Mouse (Mus musculus): ENCODE data around the gene Gm20388. TPM values are rescaled to one million over a fixed set of nuclear protein-coding genes. Genes with fewer than 3 reads are reported as not detected.

Gene Gm20388
- polyA plus RNA-seq, 1 experiment: 49.7 TPM

DNA sequence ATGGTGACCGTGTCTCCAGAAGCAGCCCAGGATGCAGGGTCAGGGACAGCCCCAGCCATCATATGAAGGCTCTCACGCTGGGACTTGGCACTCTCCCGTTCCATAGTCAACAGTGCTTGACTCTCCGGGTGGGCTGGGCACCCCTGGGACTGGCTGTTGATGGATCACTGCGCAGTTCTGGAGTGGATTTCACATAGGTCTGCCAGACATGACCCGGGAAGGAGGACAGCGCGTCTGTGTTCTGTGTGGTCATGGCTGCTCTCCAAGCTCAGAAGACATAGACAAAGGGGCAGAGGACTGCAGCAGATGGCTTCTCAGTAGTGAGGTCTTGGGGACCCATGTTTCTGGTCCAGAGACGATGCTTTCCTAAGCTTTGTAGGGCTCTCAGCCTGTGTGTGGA lies 2140.0 kb downstream of the Gm20388 start:
- DNase-seq: no peak
- no peak overlapping the region for H3K27ac ChIP-seq (ENCODE audit: insufficient read depth, low read depth, low read length)
- no peaks in the 10 kb centered on the region for H3K36me3 ChIP-seq (ENCODE audit: control insufficient read depth, insufficient read depth, low read length)
- 90% methylated on average over 9 of the region's 9 CpGs for WGBS
- no peaks in the 10 kb centered on the region for H3K27me3 ChIP-seq (replicated peaks; ENCODE audit: control insufficient read depth, insufficient read depth, low read length)
- TF ChIP-seq CTCF (conservative IDR thresholded peaks at IDR 0.05; ENCODE audit: insufficient read depth, insufficient read length, low read depth, low read length): no peak
- no peak overlapping the region for H3K4me3 ChIP-seq (ENCODE audit: insufficient read depth, low read depth, low read length)
- no peaks in the 10 kb centered on the region for H3K4me1 ChIP-seq (ENCODE audit: control insufficient read depth, insufficient read depth, low read length)

DNA sequence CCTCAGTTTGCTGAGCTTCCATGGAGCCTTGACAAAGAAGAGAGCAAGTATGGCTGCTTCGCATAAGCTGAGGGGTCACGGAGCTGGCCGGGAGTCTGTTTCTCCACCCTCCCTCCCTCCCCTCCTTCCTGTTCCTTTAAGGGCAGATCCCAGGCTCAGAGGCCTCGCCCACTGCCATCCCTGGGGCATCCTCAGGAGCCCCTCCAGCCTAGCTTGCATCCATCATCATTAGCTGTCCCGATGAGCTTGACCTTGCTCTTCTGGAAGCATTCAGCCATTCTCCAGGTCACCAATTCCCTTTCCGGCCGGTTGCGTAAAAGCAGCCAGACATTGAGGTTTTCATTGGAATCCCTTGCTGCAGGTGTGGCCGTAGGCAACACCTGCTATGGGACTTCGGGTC lies 2144.7 kb downstream of the Gm20388 start:
- WGBS: 31% methylated on average over 10 of the region's 10 CpGs
- H3K27ac ChIP-seq (ENCODE audit: insufficient read depth, low read depth, low read length): no peak overlapping the region
- H3K36me3 ChIP-seq (ENCODE audit: control insufficient read depth, insufficient read depth, low read length): no peaks in the 10 kb centered on the region
- no peak overlapping the region for H3K4me3 ChIP-seq (ENCODE audit: insufficient read depth, low read depth, low read length)
- TF ChIP-seq CTCF (conservative IDR thresholded peaks at IDR 0.05; ENCODE audit: insufficient read depth, insufficient read length, low read depth, low read length) (no peak), POLR2A (IDR thresholded peaks at IDR 0.05; ENCODE audit: low read depth, low read length) (no peak)
- H3K27me3 ChIP-seq (replicated peaks; ENCODE audit: control insufficient read depth, insufficient read depth, low read length): no peaks in the 10 kb centered on the region
- no peak for DNase-seq
- no peaks in the 10 kb centered on the region for H3K4me1 ChIP-seq (ENCODE audit: control insufficient read depth, insufficient read depth, low read length)

- no peaks in the 10 kb centered on the region for H3K36me3 ChIP-seq (ENCODE audit: control insufficient read depth, insufficient read depth, low read length)
- no peak overlapping the region for H3K27ac ChIP-seq (ENCODE audit: insufficient read depth, low read depth, low read length)
- TF ChIP-seq CTCF (conservative IDR thresholded peaks at IDR 0.05; ENCODE audit: insufficient read depth, insufficient read length, low read depth, low read length) (no peak), POLR2A (IDR thresholded peaks at IDR 0.05; ENCODE audit: low read depth, low read length) (no peak)
Observed at GRCm38 (mm10) chr8:122056113-122056512, 2145.5 kb downstream of the Gm20388 start.

DNA sequence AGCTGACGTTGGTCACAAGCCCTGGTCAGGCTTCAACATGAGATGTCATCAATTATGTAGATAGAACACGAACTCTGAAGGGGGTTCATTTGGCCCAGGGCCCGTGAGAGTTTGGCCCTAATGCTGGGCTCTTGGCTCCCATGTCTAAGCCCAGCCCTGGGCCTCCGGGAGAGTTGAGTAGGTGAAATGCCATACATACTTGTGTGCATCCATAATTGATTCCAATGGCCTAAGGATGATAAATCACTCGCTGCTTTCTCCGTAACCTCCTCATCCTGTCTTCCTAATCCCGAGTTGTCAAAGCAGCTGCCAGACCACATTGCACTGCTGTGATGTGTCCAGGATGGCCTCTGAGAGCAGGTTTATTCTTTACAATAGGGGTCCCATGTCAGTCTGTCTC lies 2146.2 kb downstream of the Gm20388 start:
- Histone ChIP-seq H3K36me3 (ENCODE audit: control insufficient read depth, insufficient read depth, low read length) (no peaks in the 10 kb centered on the region), H3K4me3 (ENCODE audit: insufficient read depth, low read depth, low read length) (no peak overlapping the region), H3K27me3 (replicated peaks; ENCODE audit: control insufficient read depth, insufficient read depth, low read length) (no peaks in the 10 kb centered on the region), H3K27ac (ENCODE audit: insufficient read depth, low read depth, low read length) (no peak overlapping the region), H3K4me1 (ENCODE audit: control insufficient read depth, insufficient read depth, low read length) (no peaks in the 10 kb centered on the region)
- TF ChIP-seq POLR2A (IDR thresholded peaks at IDR 0.05; ENCODE audit: low read depth, low read length) (no peak), CTCF (conservative IDR thresholded peaks at IDR 0.05; ENCODE audit: insufficient read depth, insufficient read length, low read depth, low read length) (no peak)
- WGBS: 43% methylated on average over 7 of the region's 7 CpGs
- DNase-seq: peak; percentile 65

More at GRCm38 (mm10) chr8:122056113-122056512, 2145.5 kb downstream of the Gm20388 start:
- no peaks in the 10 kb centered on the region for H3K27me3 ChIP-seq (replicated peaks; ENCODE audit: control insufficient read depth, insufficient read depth, low read length)
- H3K4me1 ChIP-seq (ENCODE audit: control insufficient read depth, insufficient read depth, low read length): no peaks in the 10 kb centered on the region
- 29% methylated on average over 1 of the region's 1 CpGs for WGBS
- no peak for DNase-seq
- H3K4me3 ChIP-seq (ENCODE audit: insufficient read depth, low read depth, low read length): no peak overlapping the region

DNA sequence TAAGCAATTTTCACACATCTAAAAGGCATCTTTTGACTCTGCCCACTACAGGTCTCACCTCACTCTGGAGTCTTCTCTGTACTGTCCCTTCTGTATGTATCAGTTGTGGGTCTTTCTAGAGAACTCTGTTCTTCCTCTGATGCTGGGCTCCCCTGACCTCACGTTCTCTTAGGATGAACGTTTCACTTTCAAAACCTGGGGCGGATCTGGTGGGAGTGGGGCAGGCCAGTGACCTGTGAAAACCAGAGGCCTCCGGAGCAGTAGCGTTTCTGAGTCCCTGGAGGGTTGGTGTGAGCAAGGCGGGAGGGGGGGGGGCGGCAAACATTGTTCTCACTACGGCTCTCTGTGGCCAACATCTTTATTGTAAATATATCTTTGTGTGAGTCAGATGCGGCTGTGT lies 2147.9 kb downstream of the Gm20388 start:
- H3K27me3 ChIP-seq (replicated peaks; ENCODE audit: control insufficient read depth, insufficient read depth, low read length): no peaks in the 10 kb centered on the region
- H3K4me1 ChIP-seq (ENCODE audit: control insufficient read depth, insufficient read depth, low read length): no peaks in the 10 kb centered on the region
- no peaks in the 10 kb centered on the region for H3K36me3 ChIP-seq (ENCODE audit: control insufficient read depth, insufficient read depth, low read length)
- DNase-seq: no peak
- no peak for TF ChIP-seq CTCF (conservative IDR thresholded peaks at IDR 0.05; ENCODE audit: insufficient read depth, insufficient read length, low read depth, low read length)
- no peak for TF ChIP-seq POLR2A (IDR thresholded peaks at IDR 0.05; ENCODE audit: low read depth, low read length)
- 34% methylated on average over 9 of the region's 9 CpGs for WGBS
- no peak overlapping the region for H3K27ac ChIP-seq (ENCODE audit: insufficient read depth, low read depth, low read length)
- no peak overlapping the region for H3K4me3 ChIP-seq (ENCODE audit: insufficient read depth, low read depth, low read length)

DNA sequence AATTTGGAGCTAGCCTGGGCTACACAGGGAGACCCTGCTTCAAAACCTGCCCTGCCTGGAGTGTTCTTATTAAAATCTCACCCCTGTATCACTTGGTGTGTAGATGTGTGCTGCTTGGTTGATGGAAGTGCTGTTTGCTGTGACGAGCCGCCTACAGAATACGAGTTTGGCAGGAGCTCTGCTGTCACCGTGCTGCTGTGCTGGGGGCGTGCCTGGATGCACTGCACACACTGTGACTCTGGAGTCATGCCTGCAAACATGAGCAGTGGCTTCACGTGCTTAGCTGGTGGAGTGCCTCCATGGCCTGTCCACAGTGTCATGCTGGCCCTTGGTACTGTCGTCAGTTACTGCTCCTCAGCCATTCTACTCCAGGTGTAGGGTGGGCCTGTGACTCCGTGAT lies 2148.3 kb downstream of the Gm20388 start:
- no peaks in the 10 kb centered on the region for H3K27me3 ChIP-seq (replicated peaks; ENCODE audit: control insufficient read depth, insufficient read depth, low read length)
- no peak overlapping the region for H3K4me3 ChIP-seq (ENCODE audit: insufficient read depth, low read depth, low read length)
- H3K4me1 ChIP-seq (ENCODE audit: control insufficient read depth, insufficient read depth, low read length): no peaks in the 10 kb centered on the region
- no peak overlapping the region for H3K27ac ChIP-seq (ENCODE audit: insufficient read depth, low read depth, low read length)
- no peak for TF ChIP-seq CTCF (conservative IDR thresholded peaks at IDR 0.05; ENCODE audit: insufficient read depth, insufficient read length, low read depth, low read length)
- TF ChIP-seq POLR2A (IDR thresholded peaks at IDR 0.05; ENCODE audit: low read depth, low read length): no peak
- 71% methylated on average over 8 of the region's 8 CpGs for WGBS
- no peaks in the 10 kb centered on the region for H3K36me3 ChIP-seq (ENCODE audit: control insufficient read depth, insufficient read depth, low read length)
- DNase-seq: no peak

GRCm38 (mm10) chr8:122062508-122063223 lies 2152.0 kb downstream of the Gm20388 start:
- no peaks in the 10 kb centered on the region for H3K4me1 ChIP-seq (ENCODE audit: control insufficient read depth, insufficient read depth, low read length)
- WGBS: 72% methylated on average over 12 of the region's 12 CpGs
- H3K27ac ChIP-seq (ENCODE audit: insufficient read depth, low read depth, low read length): no peak overlapping the region
- no peak for TF ChIP-seq POLR2A (IDR thresholded peaks at IDR 0.05; ENCODE audit: low read depth, low read length)
- TF ChIP-seq CTCF (conservative IDR thresholded peaks at IDR 0.05; ENCODE audit: insufficient read depth, insufficient read length, low read depth, low read length): no peak
- no peak for DNase-seq
- H3K4me3 ChIP-seq (ENCODE audit: insufficient read depth, low read depth, low read length): no peak overlapping the region
- no peaks in the 10 kb centered on the region for H3K27me3 ChIP-seq (replicated peaks; ENCODE audit: control insufficient read depth, insufficient read depth, low read length)
- H3K36me3 ChIP-seq (ENCODE audit: control insufficient read depth, insufficient read depth, low read length): no peaks in the 10 kb centered on the region

Data from kidney, adult 2 months (tissue).